Mouse (Mus musculus) skeletal muscle tissue, adult 2 months (tissue): ENCODE data around the gene Sectm1b.
"Not testable (repeated sequence)": the region's sequence is repeated elsewhere in the genome, so short reads cannot be mapped to it uniquely, and the experiment has no call there.

Experiments used
- DNase-seq: peaks from one replicate; pipeline ENCODE4 v3.0.0-alpha.2; 2012; ENCODE audit warnings: low read depth, low spot score

Gene Sectm1b

DNA sequence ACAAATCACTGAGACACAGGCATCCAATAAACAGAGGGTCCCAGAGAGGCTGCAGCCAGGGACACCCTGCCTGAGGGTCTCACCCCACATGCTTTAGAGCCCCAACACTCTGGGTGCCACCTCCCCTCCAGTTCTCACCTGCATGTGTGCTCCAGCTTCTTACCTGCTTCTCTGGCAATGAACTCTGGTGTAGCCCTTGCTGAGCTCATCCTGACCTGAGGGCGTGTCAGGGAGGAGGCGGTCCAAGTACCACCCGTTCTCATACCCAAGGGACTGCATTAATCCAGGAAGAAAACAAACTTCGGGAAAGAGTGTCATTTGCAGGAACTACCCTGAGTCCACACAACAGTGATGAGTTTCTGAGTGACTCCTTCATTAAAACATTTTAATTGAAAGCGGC lies at the start of gene Sectm1b:
Sectm1b (minus strand) TSS at position 191 of the 400 bp plus-strand sequence.
- DNase-seq = no peak

DNA sequence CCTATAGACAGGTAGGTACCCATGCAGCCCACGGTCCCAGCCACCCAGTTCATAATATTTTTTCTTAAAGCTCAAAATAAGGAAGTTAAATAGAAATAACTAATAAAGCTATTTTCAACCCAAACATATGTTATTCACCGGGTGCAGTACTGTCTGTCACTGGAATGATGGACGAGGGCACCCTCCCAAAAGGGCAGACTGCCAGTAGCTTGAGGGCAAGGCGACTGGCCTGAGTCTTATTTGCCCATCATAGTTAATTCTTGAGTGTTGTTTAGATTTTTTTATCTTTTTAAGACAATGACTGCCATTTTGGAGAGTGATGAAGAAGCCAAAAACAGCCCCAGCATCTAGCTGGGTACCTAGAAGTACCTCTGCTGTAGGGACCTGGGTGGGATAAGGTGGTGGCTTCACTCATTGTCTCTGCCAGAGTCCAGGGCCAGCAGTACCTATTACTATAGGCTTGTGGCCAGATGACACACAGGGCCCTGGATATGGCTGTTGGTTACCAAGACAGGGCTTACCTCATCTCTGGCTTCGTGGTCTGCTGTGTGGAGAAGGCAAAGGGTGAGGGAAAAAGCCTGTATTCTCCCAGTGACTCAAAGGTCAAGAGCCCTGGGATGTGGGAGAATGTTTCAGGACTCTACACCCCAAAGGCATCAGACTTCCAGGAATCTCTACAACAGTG lies 48.9 kb upstream of the Sectm1b start:
- no peak for DNase-seq

DNA sequence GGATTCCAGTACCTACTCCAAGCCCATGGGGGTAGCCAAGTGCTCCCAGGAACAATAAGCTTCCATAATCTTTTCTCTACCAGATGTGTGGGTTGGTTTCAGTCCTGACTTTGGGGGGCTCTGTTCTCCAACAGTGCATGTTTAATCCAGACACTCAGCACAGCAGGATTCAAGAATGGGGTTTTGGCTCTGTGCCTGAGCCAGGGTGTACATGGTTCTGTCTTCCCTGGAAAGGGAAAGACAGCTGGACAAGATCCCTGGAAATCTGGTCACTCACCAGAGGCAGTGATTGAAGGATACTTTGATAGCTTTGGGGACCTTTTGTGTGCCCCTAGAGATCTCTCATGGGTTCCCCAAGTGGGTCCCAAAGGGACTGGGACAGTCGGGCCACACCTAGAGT lies 48.2 kb upstream of the Sectm1b start:
- DNase-seq = no peak

DNA sequence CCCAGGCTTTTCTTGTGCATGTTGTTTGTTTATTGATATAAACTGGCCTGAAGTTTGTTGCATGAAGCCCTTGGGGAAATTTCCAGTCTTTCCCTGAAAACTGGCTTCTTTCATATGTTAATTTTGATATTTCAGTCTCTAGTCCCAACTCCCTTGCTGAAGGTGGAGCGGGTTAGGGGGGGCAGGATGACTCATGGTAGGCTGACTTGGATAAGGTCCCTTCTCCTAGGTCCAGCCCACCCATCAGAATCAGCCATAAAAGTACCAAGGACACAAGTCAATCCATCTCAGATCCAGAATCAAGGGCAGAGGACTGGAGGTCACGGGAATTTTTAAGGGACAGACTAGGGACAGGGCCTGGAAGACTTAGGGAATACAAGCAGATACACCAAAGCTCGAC lies 47.7 kb upstream of the Sectm1b start:
- DNase-seq = no peak

DNA sequence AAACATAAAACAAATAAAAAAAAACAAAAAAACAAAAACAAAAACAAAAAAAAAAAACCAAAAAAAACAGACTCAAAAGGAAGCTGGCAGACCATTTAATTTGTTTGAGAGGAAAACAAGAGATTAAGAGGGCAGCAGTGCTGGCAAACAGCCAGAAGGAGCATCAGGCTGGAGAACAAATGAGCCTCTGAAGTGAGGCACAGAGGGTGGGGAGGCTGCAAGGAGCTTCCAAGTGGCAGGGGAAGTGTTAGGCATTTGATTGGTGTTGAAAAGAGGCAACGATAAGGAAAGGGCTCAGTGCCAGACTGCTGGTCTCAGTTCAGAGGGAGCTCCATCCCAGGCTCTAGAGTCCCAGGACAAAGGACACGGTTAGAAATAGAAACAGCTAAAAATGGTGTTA lies 46.6 kb upstream of the Sectm1b start:
- DNase-seq = no peak

DNA sequence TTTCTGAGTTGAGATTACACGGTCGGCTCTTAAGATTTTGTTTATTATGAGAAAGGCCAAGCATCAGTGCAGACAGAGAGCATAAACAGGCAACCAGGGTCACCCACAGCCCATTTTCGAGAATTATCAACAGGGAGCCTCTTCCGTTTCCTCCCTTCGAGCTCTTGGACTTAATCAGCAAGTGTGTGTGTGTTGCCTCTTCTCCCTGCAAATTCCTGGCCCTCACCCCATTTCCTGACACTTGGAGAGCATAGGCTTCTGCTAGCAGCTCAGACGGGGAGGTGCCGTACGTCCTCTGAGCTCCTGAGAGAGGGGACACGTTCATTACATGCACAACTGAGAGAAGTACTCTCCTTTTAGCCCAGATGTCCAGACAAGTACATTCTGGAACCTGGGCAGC lies 44.7 kb upstream of the Sectm1b start:
- DNase-seq = no peak

DNA sequence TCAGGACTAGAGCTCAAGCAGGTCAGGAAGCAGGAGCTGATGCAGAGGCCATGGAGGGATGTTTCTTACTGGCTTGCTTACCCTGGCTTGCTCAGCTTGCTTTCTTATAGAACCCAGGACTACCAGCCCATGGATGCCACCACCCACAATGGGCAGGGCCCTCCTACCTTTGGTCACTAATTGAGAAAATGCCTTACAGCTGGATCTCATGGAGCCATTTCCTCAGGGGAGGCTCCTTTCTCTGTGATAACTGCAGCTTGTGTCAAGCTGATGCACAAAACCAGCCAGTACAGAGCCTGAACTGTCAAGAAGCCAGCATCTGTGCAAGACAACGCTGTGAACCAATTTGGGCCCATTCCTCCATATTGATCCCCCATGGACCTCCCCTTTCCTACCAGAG lies 43.9 kb upstream of the Sectm1b start:
- DNase-seq = not testable (repeated sequence)

DNA sequence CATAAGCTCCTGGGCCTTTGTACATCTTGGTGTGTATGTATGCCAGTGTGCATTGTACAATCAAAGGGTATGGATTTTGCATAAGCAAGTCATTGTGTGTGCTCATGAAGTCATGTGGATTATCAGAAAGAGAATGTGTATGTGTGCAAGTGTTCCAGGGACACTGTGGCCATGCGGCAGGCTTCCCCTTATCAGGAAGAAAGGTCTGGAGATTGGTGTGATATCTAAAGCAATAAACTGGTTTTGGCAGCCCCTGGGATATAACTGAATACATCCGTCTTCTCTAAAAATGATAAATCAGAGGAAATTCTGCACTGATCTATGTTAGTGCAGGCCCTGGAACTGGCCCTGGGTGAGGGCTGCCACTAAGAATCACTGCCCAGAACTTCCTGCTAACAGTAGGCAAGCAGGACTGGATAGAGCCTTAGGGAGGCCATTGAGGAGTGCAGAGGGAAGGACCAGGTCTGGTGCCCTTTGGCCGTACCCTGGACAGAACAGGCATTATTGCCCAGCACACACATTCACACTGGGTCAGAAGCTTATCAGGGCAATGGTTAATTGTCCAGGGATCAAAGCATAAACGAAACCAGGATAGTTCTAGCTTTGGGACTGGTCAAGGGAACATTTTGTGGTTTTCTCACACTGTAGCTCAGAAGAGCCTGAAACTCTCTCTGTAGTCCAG lies 37.9 kb upstream of the Sectm1b start:
- DNase-seq = no peak

DNA sequence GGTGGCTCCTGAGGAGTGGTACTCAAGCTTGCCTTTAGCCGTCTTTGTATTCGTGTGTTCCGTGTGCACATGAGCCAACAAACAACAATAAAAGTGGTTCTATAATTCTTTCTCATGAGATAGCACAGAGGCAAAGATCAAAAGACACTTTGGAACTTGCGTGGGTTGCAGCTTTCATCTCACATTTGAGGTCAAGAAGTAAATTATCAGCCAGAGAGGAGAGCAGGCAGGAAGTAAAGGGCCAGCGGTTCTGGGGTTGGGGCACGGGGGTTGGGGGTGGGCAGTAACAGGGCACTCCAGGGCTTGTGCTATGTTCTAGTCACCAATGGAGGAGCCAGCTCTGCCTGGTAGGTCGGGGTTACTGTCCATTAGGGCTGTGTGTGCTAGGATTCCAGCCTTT lies 37.3 kb upstream of the Sectm1b start:
- no peak for DNase-seq

DNA sequence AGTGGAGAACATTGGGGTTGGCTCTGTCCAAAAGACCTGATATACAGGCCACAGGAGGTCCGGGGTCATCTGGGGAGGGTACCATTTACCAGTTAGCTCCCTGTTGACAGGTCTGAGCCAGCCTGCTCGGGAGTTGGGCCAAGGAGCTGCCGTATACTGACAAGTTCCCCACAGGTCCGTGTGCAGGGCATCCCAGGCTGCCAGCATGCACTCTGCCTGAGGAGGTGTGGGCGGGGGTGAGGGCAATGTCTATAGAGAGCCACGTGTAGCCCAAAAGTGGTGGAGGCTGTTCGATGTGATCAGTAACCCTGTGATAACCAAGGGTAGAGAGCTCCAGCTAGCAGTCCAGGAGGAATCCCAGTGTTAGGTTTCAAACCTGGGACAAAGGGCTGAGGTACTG lies 36.4 kb upstream of the Sectm1b start:
- DNase-seq = no peak

DNA sequence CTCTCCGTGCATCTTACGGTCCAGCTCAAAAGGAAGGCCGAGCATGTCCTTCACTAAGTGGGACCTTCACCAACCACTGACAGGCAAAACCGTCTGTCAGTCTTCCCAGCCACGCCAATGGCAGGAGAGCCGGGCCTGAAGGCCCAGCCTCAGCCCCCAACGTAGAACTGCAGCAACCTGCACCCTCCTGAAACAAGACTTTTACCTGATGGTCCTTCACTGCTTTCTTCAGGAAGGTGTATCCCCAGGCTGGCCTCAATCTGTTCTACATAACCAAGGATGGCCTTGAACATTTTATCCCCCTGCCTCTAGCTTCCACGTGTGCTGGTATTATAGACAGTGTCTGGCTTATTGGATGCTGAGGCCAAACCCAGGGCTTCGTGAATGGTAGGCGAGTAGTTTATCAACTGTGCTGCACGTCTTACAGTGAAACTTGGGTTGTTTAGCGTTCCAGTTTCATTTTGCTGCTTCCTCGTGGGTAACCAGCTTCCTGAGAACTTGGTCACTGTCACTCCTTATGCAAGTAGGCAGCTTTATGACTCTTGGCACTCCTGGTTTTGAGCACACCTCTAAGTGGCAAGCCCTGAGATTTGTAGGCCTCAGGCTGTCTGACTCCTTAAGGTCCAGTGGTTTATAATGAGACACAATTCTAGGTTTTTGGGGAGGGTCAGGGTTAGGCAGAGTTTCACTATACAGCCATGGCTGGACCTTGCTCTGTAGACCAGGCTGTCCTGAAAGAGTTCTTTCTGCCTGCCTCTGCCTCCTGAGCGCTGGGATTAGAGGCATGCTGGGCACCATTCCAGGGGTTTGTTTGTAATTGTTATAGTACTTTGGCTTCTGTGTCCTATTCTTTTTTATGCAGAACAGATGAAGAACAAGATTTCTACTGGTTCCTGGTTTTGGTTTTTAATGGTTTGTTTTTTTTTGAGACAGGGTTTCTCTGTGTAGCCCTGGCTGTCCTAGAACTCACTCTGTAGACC lies 29.5 kb upstream of the Sectm1b start:
- DNase-seq = no peak

DNA sequence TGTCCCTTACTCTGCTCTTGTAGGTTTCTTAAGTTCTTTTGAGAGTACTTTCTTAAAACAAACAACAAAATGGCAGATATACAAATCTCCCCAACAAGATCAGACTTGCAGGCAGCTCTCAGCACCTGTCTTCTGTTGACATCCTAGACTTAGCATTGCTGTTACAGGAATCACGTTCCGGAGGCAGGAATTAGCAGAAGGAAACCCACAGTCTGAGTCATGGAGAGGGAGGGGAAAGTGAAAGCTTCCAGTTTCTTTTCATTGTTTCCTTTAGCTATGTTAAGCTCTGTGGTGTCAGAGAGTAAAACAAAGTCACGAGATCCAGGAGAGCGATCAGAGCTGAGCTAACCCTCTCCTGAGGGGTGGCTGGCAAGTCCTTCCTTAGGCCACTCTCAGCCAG lies 27.6 kb upstream of the Sectm1b start:
- no peak for DNase-seq

DNA sequence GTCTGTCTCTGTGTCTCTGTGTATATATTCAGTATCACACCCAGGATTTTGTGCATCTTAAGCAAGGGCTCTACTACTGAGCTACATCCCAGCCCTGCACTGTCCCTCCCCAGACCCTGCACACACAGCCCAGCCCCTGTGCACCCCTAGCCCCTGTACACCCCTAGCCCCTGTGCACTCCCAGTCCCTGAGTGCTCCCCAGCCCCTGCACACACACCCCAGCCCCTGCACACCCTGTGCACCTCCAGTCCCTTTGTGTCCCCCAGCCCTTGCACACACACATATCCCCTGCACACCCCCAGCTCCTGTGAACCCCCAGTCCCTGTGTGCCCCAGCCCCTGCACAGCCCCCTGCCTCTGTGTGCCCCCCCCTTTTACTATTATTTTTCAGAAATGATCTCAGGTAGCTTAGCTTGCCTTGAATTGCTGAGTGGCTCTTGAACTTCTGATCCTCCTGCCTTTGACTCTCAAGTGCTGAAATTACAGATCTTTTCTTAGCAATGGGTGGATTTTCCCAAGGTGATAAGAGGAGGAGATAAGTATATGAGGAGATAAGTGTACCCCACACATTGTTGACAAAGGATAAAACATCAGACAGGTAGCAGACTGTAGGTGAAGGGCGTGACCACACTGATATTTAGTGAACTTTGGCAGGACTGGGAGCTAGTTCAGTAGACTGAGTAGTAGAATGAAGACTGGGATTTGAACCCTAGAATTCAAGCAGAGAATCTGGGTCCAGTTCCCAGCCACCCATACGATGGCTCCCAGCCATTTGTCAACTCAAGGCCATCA lies 26.6 kb upstream of the Sectm1b start:
- no peak for DNase-seq

DNA sequence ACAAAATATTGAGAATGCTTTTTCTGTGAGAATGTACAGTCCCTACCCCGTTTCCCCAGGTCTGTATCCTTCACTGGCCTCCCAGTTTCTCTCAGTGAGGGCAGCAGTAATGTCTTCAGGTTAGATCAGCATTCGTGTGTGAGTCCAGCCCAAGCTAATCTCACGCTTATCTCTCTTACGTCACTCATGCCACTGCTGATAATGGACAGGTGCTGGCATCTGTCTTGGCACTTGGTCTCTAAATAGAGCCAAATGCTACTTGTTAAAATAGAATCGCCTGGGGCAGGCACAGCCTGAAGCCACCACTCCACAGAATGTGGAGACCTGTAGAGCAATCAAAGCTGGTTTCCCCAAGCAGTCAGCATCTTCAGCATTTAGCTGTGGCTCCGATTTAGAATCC lies 25.6 kb upstream of the Sectm1b start:
- DNase-seq = no peak

DNA sequence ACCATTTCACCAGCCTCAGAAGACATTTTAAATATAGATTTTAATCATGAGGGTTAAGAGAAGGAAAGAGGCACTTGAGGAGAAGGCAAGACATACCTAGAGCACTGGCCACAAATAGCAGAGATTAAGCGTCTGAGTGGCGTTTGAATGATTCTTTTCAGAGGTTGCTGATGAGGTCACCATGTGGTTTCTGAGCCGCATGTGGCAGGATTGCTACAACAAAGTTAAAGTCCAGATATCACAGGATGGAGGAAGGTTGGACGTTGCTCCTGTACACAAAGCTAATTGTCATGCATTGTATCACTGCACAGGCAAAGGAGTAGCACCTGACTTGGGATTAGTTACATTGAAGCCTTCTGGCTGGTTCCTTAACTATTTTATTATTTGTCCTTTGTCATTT lies 22.9 kb upstream of the Sectm1b start:
- no peak for DNase-seq

DNA sequence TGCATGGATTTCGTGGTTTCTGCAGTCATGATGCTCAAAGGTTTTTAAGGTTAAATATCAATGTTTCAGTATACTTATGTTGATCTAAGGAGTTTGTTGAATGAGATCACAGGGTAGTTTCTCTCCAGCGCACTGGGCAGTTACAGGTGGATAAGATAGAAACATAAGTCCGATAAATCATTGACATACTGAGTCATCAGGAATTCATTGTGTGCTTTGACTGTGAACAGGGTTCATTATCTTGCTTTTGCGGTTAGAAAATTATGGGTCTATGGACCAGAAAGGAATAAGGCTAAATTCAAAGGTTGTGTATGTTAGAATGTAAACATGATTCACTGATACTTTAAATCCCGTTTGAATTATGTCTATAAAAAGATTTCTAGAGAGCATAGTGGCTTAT lies 21.8 kb upstream of the Sectm1b start:
- no peak for DNase-seq

DNA sequence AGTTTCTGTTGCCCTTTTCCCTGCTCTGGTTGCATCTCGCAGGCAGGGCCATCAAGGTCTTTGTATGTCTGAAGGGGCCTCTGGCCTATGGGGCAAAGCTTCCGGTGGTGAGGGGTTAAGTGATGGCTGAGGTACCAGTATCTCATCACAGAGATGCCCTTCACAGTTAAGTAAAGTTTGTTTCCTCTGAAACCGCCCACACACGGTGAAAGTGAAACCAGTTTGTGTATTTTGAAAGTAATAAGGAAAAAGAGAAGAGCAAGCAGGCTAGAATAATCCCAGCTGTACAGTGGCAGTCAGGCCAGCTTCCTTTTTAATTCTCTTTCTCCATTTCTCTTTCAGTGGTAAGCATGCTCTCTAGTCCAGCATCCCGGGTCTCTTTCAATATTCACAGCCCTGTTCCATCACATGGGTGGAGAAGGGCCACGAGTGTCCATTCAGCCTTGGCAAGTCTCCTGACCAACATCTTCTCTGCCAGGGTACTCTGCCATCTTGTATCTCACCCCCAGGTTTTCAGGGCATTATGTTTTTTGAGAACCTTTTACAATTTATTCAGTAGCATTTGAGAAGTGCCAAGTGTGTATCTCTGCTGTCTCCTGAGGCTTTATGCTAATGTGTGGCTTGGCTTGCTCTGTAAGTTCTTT lies 19.6 kb upstream of the Sectm1b start:
- DNase-seq = peak; percentile 21

DNA sequence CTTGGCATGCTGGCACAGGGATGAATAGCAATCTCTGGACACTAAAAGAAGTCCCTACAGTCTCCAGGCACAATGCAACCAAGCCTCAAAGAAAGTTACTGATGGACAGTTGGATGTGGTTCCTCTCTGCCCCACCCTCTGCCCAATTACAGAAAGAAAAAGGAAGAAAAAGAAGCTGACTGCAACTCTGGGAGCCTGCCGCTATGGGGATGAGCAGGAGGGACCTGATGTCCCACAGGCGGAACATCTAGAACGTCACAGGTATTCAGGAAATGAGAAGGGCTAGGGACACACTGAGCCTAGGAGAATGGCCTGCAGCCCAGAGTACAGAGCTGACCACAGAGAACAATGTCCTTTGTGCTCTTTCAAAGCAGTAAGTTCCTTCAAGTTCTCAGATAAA lies 18.9 kb upstream of the Sectm1b start:
- DNase-seq = no peak

DNA sequence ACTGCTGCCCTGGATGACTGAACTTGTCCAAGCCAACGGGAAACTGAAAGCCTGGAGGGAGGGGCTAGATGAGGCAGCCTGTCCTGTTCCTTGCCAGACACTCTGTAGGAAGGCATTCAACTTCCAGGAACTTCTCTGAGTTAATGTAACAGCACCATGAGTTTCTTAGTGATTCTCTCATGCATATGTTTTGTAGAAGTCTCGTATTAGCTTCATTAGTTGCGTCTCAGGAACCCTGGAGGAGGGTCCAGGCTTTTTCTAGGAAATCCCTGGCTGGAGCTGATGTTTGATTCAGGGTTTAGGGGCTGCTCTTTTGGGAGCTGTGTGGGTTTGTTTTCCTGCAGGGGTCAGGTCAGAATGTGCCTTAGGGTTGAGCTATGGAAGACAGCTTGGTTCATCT lies 17.8 kb upstream of the Sectm1b start, which contains the start of gene Sectm1a:
Sectm1a (minus strand) TSS at position 101 of the 400 bp plus-strand sequence.
- DNase-seq = no peak

DNA sequence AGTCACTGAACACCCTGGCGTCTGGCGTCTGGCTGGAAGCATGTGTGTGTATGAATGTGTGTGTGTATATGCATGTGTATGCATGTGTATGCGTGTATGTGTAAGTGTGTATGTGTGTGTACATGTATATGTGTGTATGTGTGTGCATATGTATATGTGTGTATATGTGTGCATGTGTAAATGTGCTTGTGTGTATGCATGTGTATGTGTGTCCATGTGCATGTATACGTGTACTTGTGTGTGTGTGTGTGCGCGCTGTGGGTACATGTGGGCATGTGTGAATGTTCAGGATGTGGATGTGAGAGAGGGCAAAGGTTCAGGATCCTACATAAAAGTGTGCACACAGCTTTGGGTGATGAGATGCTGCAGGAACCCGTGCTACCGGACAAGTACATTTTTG lies 17.0 kb upstream of the Sectm1b start:
- DNase-seq = no peak

DNA sequence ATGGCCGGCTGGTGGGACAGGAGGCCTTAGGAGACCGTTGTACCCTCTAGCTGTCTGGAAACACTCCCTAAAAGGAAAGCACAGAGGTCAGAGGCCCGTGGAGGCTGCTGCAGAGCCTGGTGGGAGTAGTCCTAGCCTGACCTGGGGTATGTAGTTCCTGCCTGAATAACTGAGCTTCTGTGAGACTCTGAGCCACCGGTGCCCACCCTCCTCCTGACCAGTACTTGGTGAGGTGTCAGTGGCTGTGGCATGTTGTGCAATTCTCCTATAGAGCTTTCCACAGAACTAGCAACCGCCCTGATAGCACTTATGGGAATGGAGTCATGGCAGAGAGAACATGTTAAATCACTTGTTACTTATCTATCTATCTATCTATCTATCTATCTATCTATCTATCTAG lies 12.3 kb upstream of the Sectm1b start:
- DNase-seq = no peak
